Mouse (Mus musculus): ENCODE data around the gene S100g.

S100g gene

GRCm38 (mm10) chrX:162964383-162964782, at the start of gene S100g:
TSS of gene S100g (minus strand) at chrX:162964599.
- in situ Hi-C loops (cut with MboI, MseI), result no loop called here

GRCm38 (mm10) chrX:162992121-162992520, 27.7 kb upstream of the S100g start:
- in situ Hi-C loops (cut with MboI, MseI), result no loop called here

- in situ Hi-C loops (cut with MboI, MseI), result no loop called here
Observed at GRCm38 (mm10) chrX:162991396-162991795, 27.0 kb upstream of the S100g start.

GRCm38 (mm10) chrX:162986876-162987495, 22.6 kb upstream of the S100g start:
- in situ Hi-C loops (cut with MboI, MseI), result no loop called here

- in situ Hi-C loops (cut with MboI, MseI), result no loop called here
Observed at GRCm38 (mm10) chrX:162976194-162976593, 11.8 kb upstream of the S100g start.

- in situ Hi-C loops (cut with MboI, MseI), result no loop called here
Observed at GRCm38 (mm10) chrX:162967456-162967855, 3.1 kb upstream of the S100g start.

- in situ Hi-C loops (cut with MboI, MseI), result no loop called here
Observed at GRCm38 (mm10) chrX:162963840-162964239, 559 bp downstream of the S100g start.

- in situ Hi-C loops (cut with MboI, MseI), result loop anchor here (10.0 kb wide), 1 partner anchor 587 kb away; the partner anchor contains the start of gene Grpr
Observed at GRCm38 (mm10) chrX:162957921-162958320, 6.5 kb downstream of the S100g start.

- in situ Hi-C loops (cut with MboI, MseI), result loop anchor here (10.0 to 25.0 kb wide), 2 partner anchors 595 to 712 kb away; partner anchors contain the start of gene Grpr
Observed at GRCm38 (mm10) chrX:162949811-162950439, 14.5 kb downstream of the S100g start.

GRCm38 (mm10) chrX:162942027-162942426, 22.4 kb downstream of the S100g start:
- in situ Hi-C loops (cut with MboI, MseI), result loop anchor here (25.0 kb wide), 1 partner anchor 720 kb away; no protein-coding TSS in a partner anchor

- in situ Hi-C loops (cut with MboI, MseI), result loop anchor here (25.0 kb wide), 1 partner anchor 731 kb away; no protein-coding TSS in a partner anchor
Observed at GRCm38 (mm10) chrX:162931467-162931866, 32.9 kb downstream of the S100g start.

GRCm38 (mm10) chrX:162921487-162922125, 42.8 kb downstream of the S100g start:
- in situ Hi-C loops (cut with MboI, MseI), result no loop called here

- in situ Hi-C loops (cut with MboI, MseI), result no loop called here
Observed at GRCm38 (mm10) chrX:162915697-162916096, 48.7 kb downstream of the S100g start.

- in situ Hi-C loops (cut with MboI, MseI), result no loop called here
Observed at GRCm38 (mm10) chrX:162913651-162914050, 50.7 kb downstream of the S100g start.
